Mouse (Mus musculus): ENCODE measurements at regions not wholly inside any gene's neighbourhood (a gene's known extent, or its start where the extent isn't known, plus 50 kb on each side); places are given as distances from the start of the nearest gene placed in this dataset.
A peak's percentile ranks its signal among the peaks of the same experiment; 100 is the strongest.

DNA sequence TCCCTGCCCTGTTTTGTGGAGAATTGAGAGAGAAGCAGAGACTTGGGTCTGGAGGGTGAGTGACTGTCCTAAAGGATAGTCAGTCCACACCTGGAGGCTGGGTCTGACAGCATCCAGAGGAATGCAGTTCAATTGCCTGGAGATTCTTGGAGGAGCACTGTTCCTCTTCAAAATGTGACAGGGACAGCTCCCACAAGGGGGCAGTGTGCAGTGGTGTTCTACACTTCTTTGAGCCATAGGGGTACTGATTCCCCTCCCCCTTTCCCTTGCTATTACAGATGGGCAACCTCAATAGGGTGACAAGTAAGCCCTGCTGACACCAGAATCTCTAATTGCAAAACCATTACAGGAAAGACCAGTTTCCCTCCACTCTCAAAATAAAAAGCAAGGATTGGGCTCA, 63.7 kb upstream of the Gm773 start:
- DNase-seq: peak; percentile 3

DNA sequence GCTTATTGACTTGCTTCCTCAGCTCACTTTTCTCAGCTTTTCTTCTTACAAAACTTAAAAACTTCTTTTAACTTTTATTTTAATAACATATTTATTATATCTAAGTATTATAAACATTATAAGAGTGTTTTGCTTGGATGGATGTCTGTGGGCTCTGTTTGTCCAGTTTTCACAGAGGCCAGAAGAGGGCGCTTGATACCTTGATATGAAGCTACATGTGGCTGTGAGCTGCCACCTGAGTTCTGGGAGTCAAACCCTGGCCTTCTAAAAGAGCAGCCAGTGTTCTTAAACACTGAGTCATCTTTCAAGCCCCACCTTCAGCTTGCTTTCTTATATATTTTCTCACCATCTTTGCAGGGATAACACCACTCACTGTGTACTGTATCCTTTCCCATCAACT, 61.5 kb upstream of the Gm773 start:
- peak; percentile 1 for DNase-seq

DNA sequence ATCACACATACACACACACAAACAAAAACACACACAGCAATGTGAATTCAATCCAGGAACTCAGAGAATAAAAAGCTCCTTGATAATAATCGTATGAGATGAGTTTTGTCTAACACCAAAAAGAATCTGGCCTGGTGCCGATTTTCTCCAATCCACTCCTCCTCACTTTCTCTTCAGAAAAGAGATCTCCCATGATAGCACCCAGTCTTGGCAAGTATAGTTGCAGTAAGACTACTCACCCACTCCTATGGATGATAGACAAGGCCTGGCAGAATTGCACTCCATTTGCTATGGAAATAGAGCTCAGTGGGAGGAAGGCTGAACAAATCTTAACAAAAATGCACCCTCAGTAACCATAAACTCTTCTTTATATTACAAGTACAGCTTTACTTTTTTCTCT, 57.0 kb upstream of the Gm773 start:
- DNase-seq: no peak

Data from thymus, postnatal 25 days (tissue).